Mouse (Mus musculus) cerebellum, adult 8-10 months (tissue): ENCODE measurements around the gene Ankrd55.

Experiments
- DNase-seq: peaks from one replicate; pipeline ENCODE4 v3.0.0; 2022

The Ankrd55 gene

DNA sequence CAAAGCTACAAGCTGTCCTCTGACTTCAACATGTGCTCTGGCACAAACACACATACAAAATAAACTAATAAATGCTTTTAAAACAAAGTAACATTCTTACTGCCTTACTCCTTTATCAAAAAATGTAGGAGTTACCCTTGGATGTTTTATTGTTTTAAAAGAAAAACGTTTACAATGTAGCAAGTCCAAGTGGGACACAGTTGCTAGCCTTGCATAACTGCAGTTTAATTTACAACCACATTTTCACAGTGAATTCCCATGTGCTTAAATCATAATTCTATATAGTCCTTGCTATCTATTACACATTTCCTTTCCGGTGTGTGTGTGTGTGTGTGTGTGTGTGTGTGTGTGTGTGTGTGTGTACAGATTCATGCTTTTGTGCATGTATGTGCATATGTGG lies 57.3 kb downstream of the Ankrd55 start:
- no peak for DNase-seq

DNA sequence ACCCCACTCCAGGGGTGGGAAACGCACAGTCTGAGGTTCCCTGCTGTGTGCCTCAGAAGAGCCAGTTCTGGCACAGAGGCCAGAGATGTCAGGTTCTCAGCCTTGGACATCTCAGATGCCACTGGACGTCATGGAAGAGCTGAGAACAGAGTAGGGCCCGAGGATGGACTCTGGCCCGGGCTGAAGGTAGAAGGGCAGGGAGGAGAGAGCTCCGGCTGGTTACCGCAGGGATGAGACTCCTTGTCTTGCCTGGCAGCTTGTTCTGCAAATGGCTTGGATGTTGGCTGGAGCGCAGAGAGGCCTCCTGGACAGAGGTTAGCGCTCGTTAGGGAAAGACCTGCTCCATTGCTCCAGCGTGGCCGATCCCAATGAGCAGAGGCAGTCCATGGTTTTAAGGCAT lies 57.8 kb downstream of the Ankrd55 start:
- DNase-seq: no peak

DNA sequence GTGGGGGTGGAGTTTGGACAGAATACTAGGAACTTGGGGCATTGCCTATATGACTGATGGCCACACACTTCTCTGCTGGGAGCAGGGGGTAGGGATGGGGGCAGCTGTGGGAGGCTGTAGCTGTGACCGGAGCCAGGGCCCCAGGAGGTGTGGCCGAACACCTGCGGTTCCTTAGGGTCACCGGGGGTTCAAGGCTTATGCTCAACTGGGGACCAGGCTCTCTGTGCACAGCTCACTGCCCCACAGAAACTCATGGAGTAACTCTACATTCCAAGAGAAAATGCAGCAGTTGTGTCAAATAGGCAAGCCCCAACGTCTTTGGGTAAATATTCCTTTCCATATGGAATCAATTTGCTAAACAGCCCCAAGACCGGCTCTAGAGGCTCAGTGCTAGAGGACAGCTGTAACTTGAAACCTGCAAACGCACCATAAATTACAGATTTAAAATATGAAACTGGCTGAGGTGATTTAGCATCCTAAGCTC lies 58.5 kb downstream of the Ankrd55 start:
- DNase-seq: no peak

DNA sequence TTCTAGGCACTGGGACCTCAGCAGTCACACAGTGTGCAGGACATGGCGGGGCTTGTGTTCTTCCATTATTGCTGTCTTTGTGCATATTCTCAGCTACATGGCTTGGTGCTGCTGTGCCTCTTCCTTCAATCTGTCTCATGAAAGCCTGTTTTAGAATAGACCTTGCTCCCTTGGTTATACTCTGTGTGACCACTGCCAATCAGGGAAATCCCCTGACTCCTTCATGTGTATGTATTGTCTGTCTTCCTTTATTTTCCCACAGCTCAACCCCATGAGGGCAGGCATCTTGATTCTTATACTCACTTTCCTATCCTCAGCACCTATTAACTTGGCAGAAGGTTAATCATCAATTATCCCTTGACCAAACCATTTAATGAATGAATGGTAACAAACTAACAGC lies 60.0 kb downstream of the Ankrd55 start:
- no peak for DNase-seq

DNA sequence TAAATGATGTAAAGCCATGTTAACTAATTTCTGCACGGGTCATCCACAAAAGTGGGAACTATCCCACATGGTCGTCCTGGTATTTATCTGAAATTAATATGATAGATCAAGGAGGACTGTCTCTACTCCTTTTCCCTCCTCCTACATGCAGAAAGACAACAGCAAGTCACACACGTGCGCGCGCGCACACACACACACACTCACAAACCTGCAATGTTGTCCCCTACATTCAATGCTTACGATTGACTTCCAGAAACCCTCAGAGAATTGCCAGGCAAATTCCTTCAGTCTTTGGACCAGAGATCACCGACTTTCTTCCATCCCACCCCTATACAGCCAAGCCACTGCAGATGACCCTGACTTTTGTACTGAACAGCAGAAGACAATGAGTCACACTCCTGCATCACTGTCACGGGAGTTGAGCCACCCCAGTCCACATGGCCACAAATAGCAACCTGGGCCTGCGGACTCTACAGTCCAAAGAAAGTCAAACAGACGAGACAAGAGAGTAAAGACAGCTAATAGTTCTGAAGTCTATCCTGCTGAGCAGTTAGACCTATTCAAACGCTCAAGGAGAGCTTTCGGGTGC lies 60.7 kb downstream of the Ankrd55 start:
- DNase-seq: no peak

DNA sequence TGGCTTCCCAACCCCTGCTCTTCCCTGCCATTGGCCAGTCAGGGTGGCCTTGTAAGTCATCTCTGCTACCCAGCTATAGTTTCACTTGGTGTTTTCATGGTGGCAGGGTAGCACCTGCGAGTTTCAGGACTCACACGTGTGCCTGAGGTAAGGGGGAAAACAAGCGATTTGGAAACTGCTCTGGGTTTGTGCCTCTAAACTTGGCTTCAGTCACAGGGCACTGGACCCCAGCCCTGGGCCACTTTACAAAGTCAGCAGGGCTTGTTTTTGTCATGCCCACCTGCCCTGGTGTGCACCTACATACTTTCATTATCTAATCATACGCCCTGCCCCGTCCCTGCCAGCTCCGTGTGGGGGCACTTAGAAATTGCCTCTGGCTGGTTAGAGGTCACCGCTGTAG lies 61.2 kb downstream of the Ankrd55 start:
- DNase-seq: no peak

DNA sequence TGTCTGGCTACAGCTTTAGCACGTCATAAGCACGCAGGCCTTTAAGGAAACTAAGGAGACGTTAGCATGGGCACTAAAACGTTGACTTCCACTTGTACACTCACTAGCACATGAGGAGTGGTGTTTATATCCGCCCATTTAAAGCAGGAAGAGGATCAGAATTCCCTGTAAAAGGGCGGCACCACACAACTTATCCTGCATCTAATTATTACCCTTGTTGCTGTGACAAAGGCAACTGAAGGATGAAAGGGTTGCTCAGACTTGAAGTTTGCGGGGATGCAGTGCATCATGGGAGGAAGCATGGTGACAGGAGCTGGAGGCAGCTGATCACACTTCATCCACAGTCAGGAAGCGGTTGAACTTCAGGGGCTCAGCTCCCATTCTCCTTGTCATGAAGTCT lies 63.7 kb downstream of the Ankrd55 start:
- no peak for DNase-seq

DNA sequence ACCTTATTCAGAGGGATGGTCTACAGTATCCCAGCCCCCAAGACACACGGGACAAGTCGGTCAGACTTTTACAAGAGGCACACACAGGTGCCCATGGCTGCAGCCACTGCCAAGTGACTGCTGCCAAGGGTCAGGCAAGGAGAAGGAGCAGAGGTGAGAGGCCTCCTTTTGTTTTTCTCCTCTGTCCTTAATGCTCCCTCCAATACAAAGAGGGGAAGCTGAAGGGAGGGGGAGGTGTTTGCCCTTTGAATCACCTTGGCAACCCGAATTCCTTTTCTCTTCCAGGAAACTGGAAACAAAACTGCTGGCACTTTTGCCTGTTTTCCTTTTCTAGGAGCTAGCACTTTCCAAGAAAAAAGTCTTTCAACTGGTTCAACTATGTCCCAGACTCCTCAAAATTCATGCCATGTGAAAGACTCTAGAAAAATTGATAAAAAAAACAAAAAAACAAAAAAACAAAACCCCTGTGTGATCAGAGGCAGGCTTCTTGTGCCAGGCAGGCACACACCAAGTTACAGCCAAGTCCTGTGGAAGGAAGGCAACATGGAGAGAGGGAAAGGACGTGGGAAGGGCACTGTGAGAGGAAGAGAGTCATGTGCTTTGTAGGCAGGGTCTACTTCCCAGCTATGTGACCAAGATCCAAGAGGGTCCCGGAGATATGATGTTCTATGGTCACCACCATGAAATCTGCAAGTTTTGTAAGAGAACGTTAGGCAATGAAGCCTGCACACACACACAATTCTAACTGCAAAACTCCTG lies 66.0 kb downstream of the Ankrd55 start:
- no peak for DNase-seq

DNA sequence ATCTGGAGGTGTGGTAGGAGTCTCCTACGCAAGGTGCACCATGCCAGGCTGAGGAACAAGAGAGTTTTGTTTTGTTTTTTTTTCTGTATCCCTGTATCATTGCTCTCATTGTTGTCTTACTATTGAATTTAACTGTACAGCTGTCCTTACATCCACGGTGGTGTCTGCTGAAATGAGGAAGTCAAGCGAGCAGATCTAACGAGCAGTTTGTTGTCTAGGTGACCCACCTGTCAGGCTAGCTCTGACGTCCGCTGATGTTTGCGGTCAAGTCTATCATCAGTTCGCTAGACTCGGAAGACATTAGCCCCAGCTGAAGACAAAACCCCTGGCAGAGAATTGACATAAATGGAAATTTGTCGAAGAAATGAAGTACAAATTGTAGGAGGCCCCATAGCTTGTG lies 66.7 kb downstream of the Ankrd55 start:
- DNase-seq: no peak

DNA sequence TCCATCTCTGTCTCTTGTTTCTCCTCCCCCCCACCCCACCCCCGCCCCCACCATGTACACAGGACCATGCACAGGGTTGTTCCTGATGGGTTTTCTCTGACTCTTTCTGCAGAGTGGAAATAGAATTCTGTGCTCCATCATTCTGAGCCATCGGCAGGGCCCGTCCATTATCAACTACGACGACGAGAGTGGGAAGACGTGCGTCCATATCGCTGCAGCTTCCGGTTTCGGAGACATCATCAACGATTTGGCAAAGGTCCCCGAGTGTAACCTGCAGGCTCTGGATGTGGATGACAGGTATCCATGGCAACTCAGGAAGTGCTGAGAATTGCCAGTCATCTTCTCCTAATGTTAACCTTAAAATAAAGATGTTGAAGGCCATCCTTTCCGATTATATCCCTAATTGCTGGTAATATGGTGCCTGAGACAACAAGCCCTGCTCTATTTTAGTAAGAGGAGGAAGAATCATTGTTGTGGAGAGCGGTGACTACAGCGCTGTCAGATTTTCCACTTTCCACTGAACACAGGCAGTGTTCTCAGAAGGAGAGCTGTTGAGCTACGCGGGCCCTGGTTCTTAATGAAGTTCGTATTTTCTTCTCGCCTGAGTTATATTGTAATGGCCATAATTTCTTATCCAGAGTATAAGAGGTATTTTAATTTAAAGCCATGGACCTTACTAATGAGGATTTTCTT lies 67.7 kb downstream of the Ankrd55 start:
- DNase-seq: no peak

DNA sequence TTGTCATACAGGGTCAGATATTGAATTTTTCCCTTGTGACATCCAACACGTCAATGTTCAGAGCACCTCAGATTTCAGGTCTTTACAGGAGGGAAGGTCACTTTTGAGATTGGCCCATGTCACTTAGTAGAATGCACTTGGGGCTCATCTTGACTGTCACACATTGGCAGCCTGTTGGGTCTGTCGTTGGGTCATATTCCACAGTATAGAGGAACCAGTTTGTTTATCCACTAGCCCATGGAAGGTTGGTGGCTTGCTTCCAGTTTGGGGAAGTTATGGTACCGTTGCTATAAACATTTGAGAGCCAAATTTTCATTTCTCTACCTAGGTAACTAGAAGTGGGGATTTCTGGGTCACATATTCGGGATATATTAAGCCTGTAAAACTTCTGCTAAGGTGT lies 73.3 kb downstream of the Ankrd55 start:
- DNase-seq: no peak

DNA sequence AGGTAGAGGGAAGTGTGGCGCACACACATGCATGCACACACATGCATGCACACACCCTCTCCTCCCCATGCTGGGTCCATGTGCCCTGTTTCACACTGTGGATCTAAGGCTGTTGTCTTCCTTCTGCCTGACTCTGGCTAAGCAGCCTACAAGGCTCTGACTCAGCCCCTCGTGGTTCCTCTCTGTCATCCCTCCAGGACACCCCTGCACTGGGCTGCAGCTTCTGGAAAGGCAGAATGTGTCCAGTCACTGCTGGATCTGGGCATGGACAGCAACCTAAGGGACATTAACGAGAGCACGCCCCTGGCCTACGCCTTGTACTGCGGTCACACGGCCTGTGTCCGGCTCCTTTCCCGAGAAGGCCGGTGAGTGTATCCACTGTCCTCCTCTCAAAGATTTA lies 75.0 kb downstream of the Ankrd55 start:
- DNase-seq: no peak

DNA sequence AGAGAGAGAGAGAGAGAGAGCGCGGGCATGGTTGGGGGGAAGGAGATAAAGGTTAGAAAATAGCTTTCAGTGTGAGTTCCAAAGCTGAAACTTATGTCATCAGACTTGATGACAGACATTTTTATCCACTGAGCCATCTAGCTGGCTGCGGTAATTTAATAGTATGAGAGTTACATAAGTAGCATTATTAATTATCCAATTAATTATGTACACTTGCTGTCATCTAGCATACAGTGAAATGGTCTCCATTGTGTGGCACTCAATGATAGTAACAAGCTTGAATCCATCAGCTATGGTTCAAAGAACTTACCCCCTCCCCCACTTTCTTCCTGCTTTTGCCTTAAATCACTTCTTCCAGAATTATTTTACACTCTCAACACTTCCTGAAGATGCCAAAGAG lies 75.5 kb downstream of the Ankrd55 start:
- no peak for DNase-seq

DNA sequence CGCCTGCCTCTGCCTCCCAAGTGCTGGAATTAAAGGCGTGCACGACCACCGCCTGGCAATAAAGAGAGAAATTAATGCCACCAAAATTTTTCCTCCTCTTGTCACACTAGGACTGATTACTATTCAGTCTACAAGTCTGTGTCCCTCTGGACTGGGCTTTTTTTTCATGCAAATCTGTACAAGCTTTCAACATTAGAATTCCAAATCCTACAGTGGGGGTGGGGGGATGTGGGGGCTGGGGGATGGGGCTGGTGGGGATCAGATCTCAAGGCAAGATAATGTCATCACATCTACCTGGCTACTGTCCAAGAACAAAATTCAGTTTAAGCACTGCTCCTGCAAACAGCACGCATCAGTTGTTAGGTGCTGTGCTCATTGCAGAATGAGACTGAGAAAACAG lies 76.4 kb downstream of the Ankrd55 start:
- DNase-seq: no peak

DNA sequence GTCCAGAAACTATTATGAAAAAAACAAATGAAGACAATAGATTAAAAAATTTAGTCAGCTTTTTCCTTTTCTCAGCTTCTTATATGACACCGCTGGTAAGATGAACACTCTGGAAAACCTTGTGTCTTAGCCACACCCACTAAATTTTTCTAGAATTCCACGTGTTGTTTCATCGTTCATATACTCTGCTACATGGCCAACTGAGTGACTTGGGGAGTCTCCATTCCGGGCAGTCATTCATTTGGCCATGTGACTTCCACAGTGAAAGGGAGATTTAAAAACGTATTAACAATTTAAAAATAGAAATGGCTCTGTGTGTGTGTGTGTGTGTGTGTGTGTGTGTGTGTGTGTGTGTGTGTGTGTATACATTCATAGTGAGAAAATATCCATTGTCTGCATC lies 77.1 kb downstream of the Ankrd55 start:
- no peak for DNase-seq

DNA sequence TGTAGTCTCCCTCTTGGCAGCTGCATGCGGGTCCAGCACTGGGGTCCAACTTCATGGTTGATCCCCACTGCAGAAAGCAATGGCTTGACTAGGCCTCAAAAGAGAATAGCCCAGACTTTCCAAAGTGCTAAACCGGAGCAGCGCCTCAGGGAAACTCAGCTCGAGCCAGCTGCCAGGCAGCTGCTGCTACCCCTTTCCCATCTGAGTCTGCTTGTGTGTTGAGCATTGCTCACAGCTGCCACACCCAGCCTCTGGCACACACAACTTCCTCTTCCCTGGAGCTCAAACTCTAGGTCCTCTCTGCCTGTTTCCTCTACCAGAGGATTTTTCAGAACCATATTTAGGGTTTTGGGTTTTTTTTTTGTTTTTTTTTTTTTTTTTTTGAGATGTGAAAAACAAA lies 77.5 kb downstream of the Ankrd55 start:
- no peak for DNase-seq

DNA sequence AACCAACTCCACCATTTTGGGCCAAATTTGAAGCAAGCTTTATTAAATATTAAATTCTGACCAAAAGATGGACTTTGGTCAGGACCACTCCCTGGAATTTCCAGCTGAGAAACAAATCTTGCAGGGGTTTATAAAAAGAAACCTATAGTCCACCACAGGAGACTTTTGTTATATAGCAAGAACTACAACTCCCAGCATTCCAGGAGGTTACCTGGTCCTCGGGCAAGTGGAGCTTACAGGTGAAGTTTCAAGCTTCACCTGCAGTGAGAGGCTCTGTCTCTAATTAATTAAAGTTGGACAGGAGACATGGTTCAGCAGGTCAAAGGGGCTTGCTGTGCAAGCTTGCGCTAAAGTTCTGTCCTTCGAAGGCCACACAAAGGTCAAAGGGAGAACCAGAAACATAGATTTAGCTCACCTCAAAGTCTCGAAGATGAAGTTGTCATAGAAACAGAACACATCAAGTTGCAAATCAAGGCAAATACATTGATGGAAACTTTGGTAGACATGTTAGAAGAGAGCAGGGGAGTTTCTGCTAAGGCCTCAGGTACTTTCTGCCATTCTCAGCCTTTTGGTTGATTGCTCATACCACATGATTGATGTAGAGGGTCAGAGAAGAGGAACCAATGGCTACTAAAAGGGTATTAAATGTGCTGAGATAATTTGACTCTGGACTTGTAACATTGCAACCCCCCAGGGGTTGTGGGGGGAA lies 78.2 kb downstream of the Ankrd55 start:
- no peak for DNase-seq

DNA sequence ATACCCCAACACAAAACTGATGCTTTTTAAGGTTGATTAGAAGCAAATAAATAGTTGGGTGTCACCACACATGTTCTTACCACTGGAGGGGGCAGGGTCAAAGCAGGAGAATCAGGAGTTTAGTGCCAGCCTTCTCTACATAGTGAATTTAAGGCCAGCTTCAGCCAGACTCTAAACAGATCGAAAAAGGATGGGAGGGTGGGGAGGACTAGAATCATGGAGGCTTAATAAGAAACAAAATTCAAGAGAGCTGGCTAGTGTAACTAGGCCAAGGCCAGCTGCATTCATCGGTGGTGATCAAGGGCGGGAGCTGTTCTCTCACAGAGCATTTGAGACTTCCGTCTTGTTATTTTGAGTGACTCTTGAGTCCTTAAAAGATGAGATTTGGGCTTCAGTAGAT lies 83.5 kb downstream of the Ankrd55 start:
- no peak for DNase-seq

DNA sequence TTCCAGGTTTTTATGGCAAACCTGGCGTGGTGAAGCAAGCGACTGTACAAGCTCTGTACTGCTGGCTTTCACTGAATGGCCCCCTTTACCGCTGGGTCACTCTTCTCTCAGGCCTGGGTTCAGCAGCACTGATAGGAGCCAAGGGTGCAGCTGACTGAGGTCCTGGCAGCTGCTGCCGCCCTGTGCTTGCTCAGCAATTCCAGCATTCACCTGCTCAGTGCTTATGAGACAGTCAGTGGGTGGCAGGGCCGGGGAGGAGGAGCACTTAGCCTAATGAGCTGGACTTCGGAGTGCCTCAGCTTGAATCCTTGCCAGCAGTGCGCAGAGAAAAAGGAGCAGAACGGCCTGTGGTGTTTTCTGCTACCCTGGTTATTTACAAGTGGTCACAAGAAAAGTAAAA lies 87.5 kb downstream of the Ankrd55 start:
- DNase-seq: no peak

DNA sequence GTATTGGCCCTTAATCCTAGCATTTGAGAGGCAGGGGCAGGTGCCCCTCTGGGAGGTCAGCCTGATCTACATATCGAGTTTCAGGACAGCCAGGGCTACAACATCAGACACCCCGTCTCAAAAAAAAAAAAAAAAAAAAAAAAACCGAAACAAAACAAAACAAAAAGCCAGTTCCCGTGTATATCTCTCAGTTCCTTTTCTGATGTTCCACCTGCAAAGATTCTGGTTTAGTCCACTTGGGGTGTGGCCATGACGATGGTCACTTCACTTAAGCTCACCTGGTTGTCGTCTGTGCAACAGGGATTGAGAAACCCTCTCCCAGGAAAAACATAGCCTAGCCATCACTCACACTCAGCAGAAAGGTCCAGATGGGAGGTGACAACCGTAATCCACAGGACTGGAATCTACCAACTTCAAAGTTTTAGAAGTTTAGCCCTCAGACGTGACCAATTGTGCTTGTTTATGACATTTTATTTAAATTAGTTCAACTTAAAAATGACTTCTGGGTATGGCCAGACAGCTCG lies 90.6 kb downstream of the Ankrd55 start:
- no peak for DNase-seq

DNA sequence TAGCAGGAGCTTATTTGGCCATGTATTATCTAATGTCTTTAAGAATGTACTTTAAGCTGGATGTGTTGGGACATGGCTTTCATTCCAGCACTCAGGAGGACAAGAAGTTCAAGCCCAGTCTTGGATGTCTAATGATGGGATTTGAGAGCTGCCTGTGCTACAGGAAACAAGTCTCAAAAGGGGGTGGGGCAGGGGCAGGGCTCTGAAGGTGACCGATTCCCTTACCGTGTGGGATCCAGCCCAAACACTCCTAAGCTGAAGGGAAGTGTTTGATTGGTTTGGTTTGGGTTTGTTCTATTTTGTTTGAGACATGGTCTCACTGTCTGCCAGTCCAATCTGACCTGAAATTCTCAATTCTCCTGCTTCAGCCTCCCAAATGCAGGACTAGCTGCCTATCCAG lies 93.2 kb downstream of the Ankrd55 start:
- DNase-seq: no peak

DNA sequence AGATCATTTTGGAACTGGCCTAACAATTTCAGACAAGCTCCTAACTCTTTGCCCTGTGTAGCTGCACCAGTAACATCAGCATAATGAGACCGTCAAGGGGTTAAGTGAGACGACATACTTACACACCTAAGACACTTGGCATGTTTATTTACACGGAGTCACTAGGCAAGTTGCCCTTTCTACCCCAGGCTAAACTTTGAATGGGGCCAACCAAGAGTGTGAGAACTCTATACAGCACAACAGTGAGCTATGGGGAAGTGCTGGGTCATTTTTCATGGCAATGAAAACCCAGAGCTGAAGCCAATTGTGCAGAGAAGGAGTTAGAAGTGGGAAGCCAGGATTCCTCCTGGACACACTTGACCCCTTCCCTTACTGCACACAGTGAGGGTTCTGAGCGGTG lies 94.2 kb downstream of the Ankrd55 start:
- DNase-seq: no peak

DNA sequence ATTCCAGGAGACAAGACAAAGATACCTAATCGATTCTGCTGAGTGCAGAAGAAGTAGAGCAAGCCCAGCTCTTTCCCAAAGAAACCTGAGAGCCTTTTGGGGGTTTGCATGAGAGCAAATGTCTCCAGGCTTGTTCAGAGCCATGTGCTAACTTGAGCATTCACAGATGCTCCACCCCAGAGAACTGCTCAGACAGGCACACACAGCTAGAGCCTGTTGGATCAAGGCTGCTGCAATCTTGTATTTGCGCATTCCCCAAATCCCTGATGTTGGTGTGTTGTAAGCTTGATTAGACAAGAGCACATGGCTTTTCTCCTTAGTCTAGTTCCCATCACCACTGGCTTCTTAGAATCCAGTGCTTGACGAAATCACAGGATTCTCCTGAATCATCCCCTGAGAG lies 94.7 kb downstream of the Ankrd55 start:
- DNase-seq: no peak
